Mouse (Mus musculus): Measurements from ENCODE around the gene Ap5s1. TPM values are rescaled to one million over a fixed set of nuclear protein-coding genes. Genes with fewer than 3 reads are reported as not detected.

Ap5s1 gene
- polyA plus RNA-seq, 1 experiment from 2014 or later, result 30.3 TPM

DNA sequence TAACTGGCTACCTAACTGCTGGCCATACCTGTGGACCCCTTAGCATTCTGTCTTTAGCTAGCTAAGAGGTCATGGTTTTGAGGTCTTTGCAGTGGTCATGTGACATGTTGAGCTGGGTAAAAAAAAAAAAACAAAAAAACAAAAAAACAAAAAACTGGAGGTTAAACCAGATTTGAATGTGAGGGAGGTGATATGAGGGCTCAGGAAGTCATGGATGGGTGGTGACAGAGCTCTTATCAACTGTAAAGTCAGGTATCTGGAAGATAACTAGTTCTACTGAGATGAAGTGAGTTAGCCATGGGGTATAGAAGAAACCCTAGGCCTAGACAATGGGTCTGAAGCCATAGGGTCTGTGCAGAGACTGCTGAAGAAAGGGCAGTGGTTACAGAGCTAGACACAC, 35.3 kb downstream of the Ap5s1 start:
- H3K9ac ChIP-seq (ENCODE audit: low read length), result no peak overlapping the region
- H3K4me3 ChIP-seq (ENCODE audit: low read depth, low read length), result no peak overlapping the region
- H3K4me2 ChIP-seq (ENCODE audit: low read length), result no peak overlapping the region
- ATAC-seq (no peak), DNase-seq (ENCODE audit: low spot score) (no peak)
- H3K27me3 ChIP-seq (replicated peaks; ENCODE audit: control insufficient read depth, insufficient read depth, low read length), result no peaks in the 10 kb centered on the region
- H3K9me3 ChIP-seq (replicated peaks; ENCODE audit: control insufficient read depth, low read length), result no peaks in the 10 kb centered on the region
- no peak overlapping the region for H3K27ac ChIP-seq (ENCODE audit: low read depth, low read length)
- H3K4me1 ChIP-seq (ENCODE audit: control insufficient read depth, insufficient read depth, low read length), result no peaks in the 10 kb centered on the region
- H3K36me3 ChIP-seq (ENCODE audit: control insufficient read depth, insufficient read depth, low read length), result peaks cover 37% of the 10 kb centered on the region

DNA sequence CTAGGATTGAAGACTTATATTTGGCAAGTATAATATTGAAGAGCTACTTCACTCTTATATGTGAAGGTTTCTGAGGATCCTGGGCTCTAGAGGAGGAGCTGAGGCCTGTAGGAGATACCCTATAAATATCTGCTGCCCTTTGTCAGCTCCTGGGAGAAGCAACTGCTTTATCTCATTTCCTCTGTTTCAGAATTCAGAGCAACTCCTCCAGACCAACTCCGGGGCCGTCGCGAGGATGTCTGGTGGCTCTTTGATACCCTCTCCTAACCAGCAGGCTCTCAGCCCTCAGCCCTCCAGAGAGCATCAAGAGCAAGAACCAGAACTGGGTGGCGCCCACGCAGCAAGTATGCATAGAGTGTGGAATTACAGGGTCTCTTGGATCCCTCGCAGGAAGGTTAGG, 36.1 kb downstream of the Ap5s1 start:
- DNase-seq (ENCODE audit: low spot score) (no peak), ATAC-seq (no peak)
- Histone ChIP-seq H3K4me2 (ENCODE audit: low read length) (no peak overlapping the region), H3K36me3 (ENCODE audit: control insufficient read depth, insufficient read depth, low read length) (peaks cover 37% of the 10 kb centered on the region), H3K4me1 (ENCODE audit: control insufficient read depth, insufficient read depth, low read length) (no peaks in the 10 kb centered on the region), H3K27ac (ENCODE audit: low read depth, low read length) (no peak overlapping the region), H3K27me3 (replicated peaks; ENCODE audit: control insufficient read depth, insufficient read depth, low read length) (no peaks in the 10 kb centered on the region), H3K9ac (ENCODE audit: low read length) (no peak overlapping the region), H3K9me3 (replicated peaks; ENCODE audit: control insufficient read depth, low read length) (no peaks in the 10 kb centered on the region), H3K4me3 (ENCODE audit: low read depth, low read length) (no peak overlapping the region)
- 95% methylated on average over 7 of the region's 7 CpGs for WGBS

DNA sequence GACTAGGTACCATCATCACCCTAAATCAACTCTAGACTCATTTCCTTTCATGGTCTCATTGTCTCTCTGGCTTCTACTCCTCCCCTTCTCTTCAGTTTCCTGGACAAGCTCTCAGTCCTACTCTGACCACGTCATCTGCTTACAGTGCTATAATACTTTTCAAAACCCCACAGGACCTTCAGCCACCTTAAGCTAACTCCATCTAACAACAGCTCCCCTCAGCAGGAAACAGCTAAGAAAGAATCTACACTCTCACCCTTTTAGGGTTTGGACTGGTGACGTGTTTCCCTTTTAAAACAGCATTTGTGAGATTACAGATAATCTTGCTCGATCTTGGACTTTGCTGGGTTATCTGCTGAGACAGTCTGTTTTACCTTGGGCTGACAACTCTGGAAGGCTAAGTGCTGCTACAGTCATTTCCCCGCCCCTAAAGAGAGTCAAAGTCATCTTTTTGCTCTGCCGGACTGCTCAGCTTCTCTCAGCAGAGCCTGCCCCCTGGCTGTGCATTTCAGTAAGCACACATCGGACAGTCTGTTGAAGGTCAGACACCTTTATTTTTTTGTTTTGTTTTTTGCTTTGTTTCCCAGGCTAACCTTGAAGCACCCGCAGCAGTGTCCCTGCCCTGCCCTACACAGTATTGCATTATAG, 46.9 kb downstream of the Ap5s1 start:
- H3K36me3 ChIP-seq (ENCODE audit: control insufficient read depth, insufficient read depth, low read length), result no peaks in the 10 kb centered on the region
- H3K9ac ChIP-seq (ENCODE audit: low read length), result no peak overlapping the region
- H3K9me3 ChIP-seq (replicated peaks; ENCODE audit: control insufficient read depth, low read length), result no peaks in the 10 kb centered on the region
- no peaks in the 10 kb centered on the region for H3K27me3 ChIP-seq (replicated peaks; ENCODE audit: control insufficient read depth, insufficient read depth, low read length)
- H3K27ac ChIP-seq (ENCODE audit: low read depth, low read length), result no peak overlapping the region
- no peak overlapping the region for H3K4me3 ChIP-seq (ENCODE audit: low read depth, low read length)
- H3K4me2 ChIP-seq (ENCODE audit: low read length), result no peak overlapping the region
- no peak for ATAC-seq
- WGBS, result 39% methylated on average over 7 of the region's 7 CpGs
- peak; percentile 59 for DNase-seq (ENCODE audit: low spot score)
- H3K4me1 ChIP-seq (ENCODE audit: control insufficient read depth, insufficient read depth, low read length), result no peaks in the 10 kb centered on the region

DNA sequence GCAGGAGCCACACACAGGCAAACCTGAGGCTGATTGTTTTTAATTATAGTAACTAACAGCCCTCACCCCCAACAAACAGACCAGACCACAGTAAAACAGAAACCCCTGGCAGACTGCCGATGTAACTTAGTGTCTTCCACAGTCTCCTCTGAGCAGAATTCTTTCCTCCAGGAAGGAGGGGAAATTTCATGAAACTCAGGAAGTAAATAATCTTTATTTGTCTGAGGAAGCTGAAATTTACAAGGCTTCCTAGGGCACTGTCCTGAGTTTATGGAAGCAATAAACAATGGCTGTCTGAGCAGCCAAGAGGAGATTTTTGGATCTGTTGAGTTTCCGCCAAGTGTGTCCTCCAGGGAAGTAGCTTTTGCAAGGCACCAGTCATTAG, 47.4 kb downstream of the Ap5s1 start:
- Histone ChIP-seq H3K4me2 (ENCODE audit: low read length) (no peak overlapping the region), H3K9ac (ENCODE audit: low read length) (no peak overlapping the region), H3K4me1 (ENCODE audit: control insufficient read depth, insufficient read depth, low read length) (no peaks in the 10 kb centered on the region), H3K27ac (ENCODE audit: low read depth, low read length) (no peak overlapping the region), H3K36me3 (ENCODE audit: control insufficient read depth, insufficient read depth, low read length) (no peaks in the 10 kb centered on the region), H3K27me3 (replicated peaks; ENCODE audit: control insufficient read depth, insufficient read depth, low read length) (no peaks in the 10 kb centered on the region), H3K4me3 (ENCODE audit: low read depth, low read length) (no peak overlapping the region), H3K9me3 (replicated peaks; ENCODE audit: control insufficient read depth, low read length) (no peaks in the 10 kb centered on the region)
- 79% methylated on average over 2 of the region's 2 CpGs for WGBS
- no peak for ATAC-seq
- no peak for DNase-seq (ENCODE audit: low spot score)

DNA sequence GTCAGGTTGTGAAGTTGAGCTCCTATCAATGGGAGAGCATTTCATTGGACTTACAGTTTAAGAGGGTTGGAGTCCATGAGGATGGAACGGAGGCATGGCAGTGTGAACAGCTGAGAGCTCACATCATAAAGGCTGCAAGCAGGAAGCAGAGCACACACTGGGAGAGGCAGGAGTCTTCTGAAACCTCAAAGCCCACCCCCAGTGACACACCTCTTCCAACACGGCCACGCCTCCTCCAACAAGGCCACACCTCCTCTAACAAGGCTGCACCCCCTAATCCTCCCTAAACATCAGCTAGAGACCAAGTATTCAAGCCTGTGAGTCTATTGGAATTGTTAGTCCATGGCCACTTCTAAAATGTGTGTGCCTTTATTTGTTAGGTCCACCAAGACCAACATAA, 48.9 kb downstream of the Ap5s1 start:
- Histone ChIP-seq H3K4me2 (ENCODE audit: low read length) (no peak overlapping the region), H3K9ac (ENCODE audit: low read length) (no peak overlapping the region), H3K27ac (ENCODE audit: low read depth, low read length) (no peak overlapping the region), H3K4me3 (ENCODE audit: low read depth, low read length) (no peak overlapping the region), H3K36me3 (ENCODE audit: control insufficient read depth, insufficient read depth, low read length) (no peaks in the 10 kb centered on the region), H3K27me3 (replicated peaks; ENCODE audit: control insufficient read depth, insufficient read depth, low read length) (no peaks in the 10 kb centered on the region), H3K4me1 (ENCODE audit: control insufficient read depth, insufficient read depth, low read length) (no peaks in the 10 kb centered on the region), H3K9me3 (replicated peaks; ENCODE audit: control insufficient read depth, low read length) (no peaks in the 10 kb centered on the region)
- 54% methylated on average over 3 of the region's 3 CpGs for WGBS
- no peak for ATAC-seq
- no peak for DNase-seq (ENCODE audit: low spot score)

DNA sequence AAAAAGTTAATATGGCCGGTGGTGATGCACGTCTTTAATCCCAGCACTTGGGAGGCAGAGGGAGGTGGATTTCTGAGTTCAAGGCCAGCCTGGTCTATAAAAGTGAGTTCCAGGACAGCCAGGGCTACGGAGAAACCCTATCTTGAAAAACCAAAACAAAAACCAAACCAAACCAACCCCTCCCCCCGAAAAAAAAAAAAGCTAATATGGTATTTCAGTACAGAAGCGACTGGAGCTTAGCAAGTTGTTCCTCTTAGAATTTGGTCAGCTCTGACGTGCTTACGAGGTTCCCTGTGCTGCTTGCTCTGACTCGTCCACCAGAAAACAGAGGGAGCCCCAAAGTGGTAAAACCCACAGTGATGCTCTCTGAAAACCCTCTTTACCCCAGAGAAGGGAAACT, 51.8 kb downstream of the Ap5s1 start:
- Histone ChIP-seq H3K36me3 (ENCODE audit: control insufficient read depth, insufficient read depth, low read length) (no peaks in the 10 kb centered on the region), H3K27ac (ENCODE audit: low read depth, low read length) (no peak overlapping the region), H3K27me3 (replicated peaks; ENCODE audit: control insufficient read depth, insufficient read depth, low read length) (no peaks in the 10 kb centered on the region), H3K4me1 (ENCODE audit: control insufficient read depth, insufficient read depth, low read length) (peaks cover 5% of the 10 kb centered on the region; the same call in 1 of the 2 replicates), H3K9me3 (replicated peaks; ENCODE audit: control insufficient read depth, low read length) (no peaks in the 10 kb centered on the region), H3K4me3 (ENCODE audit: low read depth, low read length) (no peak overlapping the region), H3K4me2 (ENCODE audit: low read length) (no peak overlapping the region), H3K9ac (ENCODE audit: low read length) (no peak overlapping the region)
- ATAC-seq (no peak), DNase-seq (ENCODE audit: low spot score) (no peak)
- WGBS, result 82% methylated on average over 8 of the region's 8 CpGs

DNA sequence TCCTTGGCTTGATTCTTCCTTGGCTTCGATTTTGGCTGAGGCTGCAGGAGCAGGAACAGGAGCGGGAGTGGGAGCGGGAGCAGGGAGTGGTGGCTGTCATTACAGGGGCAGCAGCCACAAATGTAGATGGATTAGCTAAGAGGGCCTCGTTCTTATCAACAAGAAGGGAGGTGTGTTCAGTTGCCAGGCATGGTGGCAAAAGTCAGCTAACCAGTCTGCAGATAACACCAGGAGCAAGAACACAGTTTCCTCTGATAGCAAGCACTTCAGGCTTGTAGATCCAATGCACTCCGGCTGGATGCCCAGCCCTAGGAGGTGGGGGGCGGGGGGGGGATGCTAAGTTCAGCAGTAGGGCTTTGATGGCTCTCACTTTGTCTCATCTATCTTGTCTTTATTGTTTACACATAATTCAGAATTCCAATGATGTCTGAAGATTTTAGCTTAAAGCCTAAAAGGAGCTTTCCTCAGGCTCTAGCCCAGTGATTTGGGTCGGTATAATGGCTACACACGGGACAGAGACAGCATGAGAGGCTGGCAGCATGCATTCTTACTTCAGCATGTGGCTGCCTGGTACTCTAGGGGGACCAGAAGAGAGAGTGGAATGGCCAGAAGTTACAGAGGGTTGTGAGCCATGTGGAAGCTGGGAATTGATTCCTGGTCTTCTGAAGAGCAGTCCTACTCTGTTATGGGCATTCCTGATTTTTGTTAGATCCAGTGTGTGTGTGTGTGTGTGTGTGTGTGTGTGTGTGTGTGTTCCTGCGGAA, 53.8 kb downstream of the Ap5s1 start:
- Histone ChIP-seq H3K36me3 (ENCODE audit: control insufficient read depth, insufficient read depth, low read length) (peaks cover 2% of the 10 kb centered on the region; the same call in 1 of the 2 replicates), H3K27me3 (replicated peaks; ENCODE audit: control insufficient read depth, insufficient read depth, low read length) (no peaks in the 10 kb centered on the region), H3K9me3 (replicated peaks; ENCODE audit: control insufficient read depth, low read length) (no peaks in the 10 kb centered on the region), H3K4me1 (ENCODE audit: control insufficient read depth, insufficient read depth, low read length) (peaks cover 17% of the 10 kb centered on the region), H3K9ac (ENCODE audit: low read length) (peak overlapping the region; percentile 93; the same call in 1 of the 2 replicates), H3K4me2 (ENCODE audit: low read length) (no peak overlapping the region; the same call in 1 of the 2 replicates), H3K27ac (ENCODE audit: low read depth, low read length) (no peak overlapping the region), H3K4me3 (ENCODE audit: low read depth, low read length) (no peak overlapping the region)
- ATAC-seq (no peak), DNase-seq (ENCODE audit: low spot score) (no peak)
- WGBS, result 62% methylated on average over 9 of the region's 9 CpGs

DNA sequence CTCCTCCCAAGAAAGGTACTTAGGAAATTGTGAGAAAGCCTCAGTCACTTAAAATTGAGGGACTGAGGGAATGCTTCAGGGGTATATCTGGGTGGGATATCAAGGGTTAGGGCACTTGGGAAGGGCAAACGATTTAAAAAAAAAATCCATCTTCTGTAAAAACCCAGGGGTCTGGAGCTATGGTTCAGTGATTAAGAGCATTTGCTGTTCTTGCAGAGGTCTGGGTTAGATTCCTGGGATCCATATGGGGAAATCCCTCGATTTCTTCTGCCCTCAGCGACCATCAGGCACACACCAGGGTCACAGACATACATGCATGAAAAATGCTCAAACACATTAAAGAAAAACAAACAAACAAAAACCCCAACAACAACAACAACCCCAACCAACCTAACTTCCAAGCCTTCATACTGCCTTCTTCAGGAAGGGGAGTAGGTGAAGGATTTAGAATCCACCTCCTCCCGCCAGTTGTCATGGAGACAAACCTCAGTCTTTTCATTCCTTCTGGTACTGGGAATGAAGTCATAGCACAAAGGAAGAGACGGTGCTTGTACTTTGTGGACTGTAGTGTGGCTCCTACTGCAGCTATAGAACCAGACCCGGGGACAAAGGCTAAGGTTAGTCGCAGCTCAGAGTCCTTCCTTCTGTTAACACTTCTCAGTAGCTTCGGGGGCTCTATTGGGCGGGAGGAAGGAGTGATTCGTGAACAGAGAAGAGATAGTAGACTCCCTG, 54.8 kb downstream of the Ap5s1 start:
- Histone ChIP-seq H3K27me3 (replicated peaks; ENCODE audit: control insufficient read depth, insufficient read depth, low read length) (no peaks in the 10 kb centered on the region), H3K9me3 (replicated peaks; ENCODE audit: control insufficient read depth, low read length) (no peaks in the 10 kb centered on the region), H3K4me2 (ENCODE audit: low read length) (peak overlapping the region; percentile 49), H3K36me3 (ENCODE audit: control insufficient read depth, insufficient read depth, low read length) (peaks cover 2% of the 10 kb centered on the region; the same call in 1 of the 2 replicates), H3K4me1 (ENCODE audit: control insufficient read depth, insufficient read depth, low read length) (peaks cover 17% of the 10 kb centered on the region), H3K27ac (ENCODE audit: low read depth, low read length) (peak overlapping the region; percentile 98), H3K9ac (ENCODE audit: low read length) (peak overlapping the region; percentile 93), H3K4me3 (ENCODE audit: low read depth, low read length) (peak overlapping the region; percentile 80)
- WGBS, result 2% methylated on average over 10 of the region's 10 CpGs
- ATAC-seq (peak; percentile 78), DNase-seq (ENCODE audit: low spot score) (peak; percentile 89)
